Mouse (Mus musculus): Measurements from ENCODE around the gene Wdr95. TPM values are rescaled to one million over a fixed set of nuclear protein-coding genes. Genes with fewer than 3 reads are reported as not detected.

Wdr95 gene
- total and polyA plus RNA-seq, 3 experiments: not detected

GRCm38 (mm10) chr5:149506033-149506432 lies 22.4 kb upstream of the Wdr95 start:
- no peaks in the 10 kb centered on the region for H3K79me2 ChIP-seq (ENCODE audit: control insufficient read depth, insufficient read depth, low read length, poor library complexity)
- TF ChIP-seq ELF1 (IDR thresholded peaks at IDR 0.05; ENCODE audit: low read depth, low read length): no peak
- peak in 2 of 3 experiments; percentile 12; a peak in 1 of 6 replicates for TF ChIP-seq CTCF (IDR thresholded peaks at IDR 0.05 in 2 of 3, conservative IDR thresholded peaks at IDR 0.05 in 1 of 3; ENCODE audit: control insufficient read depth in 1 of 3, insufficient read depth in 1 of 3, low read depth in 2 of 3, low read length in 3 of 3, poor library complexity in 1 of 3, severe bottlenecking in 1 of 3)
- no peak for DNase-seq (ENCODE audit: low read depth, low spot score)
- no peaks in the 10 kb centered on the region; the same call in 1 of the 2 replicates for H3K9me3 ChIP-seq (replicated peaks; ENCODE audit: insufficient read depth, low read length)
- no peak overlapping the region for H3K27ac ChIP-seq (ENCODE audit: control insufficient read depth, low read depth, low read length)
- no peak overlapping the region for H3K9ac ChIP-seq (ENCODE audit: control insufficient read depth, low read depth, low read length, poor library complexity, severe bottlenecking)
- H3K4me1 ChIP-seq (ENCODE audit: control insufficient read depth in 1 of 2, insufficient read depth in 2 of 2, low read length in 2 of 2): no peaks in the 10 kb centered on the region
- no peaks in the 10 kb centered on the region for H3K36me3 ChIP-seq (ENCODE audit: control insufficient read depth in 1 of 2, insufficient read depth in 2 of 2, low read length in 2 of 2)
- H3K27me3 ChIP-seq (ENCODE audit: control insufficient read depth in 1 of 2, insufficient read depth in 2 of 2, low read length in 2 of 2): no peaks in the 10 kb centered on the region
- H3K4me3 ChIP-seq (ENCODE audit: control insufficient read depth in 1 of 2, insufficient read depth in 1 of 2, low read depth in 2 of 2, low read length in 2 of 2): no peak overlapping the region

GRCm38 (mm10) chr5:149508094-149509029 lies 20.1 kb upstream of the Wdr95 start:
- Histone ChIP-seq H3K27me3 (ENCODE audit: control insufficient read depth in 1 of 2, insufficient read depth in 2 of 2, low read length in 2 of 2) (no peaks in the 10 kb centered on the region), H3K27ac (ENCODE audit: control insufficient read depth, low read depth, low read length) (no peak overlapping the region), H3K9me3 (replicated peaks; ENCODE audit: insufficient read depth, low read length) (no peaks in the 10 kb centered on the region; the same call in 1 of the 2 replicates), H3K9ac (ENCODE audit: control insufficient read depth, low read depth, low read length, poor library complexity, severe bottlenecking) (no peak overlapping the region), H3K36me3 (ENCODE audit: control insufficient read depth in 1 of 2, insufficient read depth in 2 of 2, low read length in 2 of 2) (no peaks in the 10 kb centered on the region), H3K4me3 (ENCODE audit: control insufficient read depth in 1 of 2, insufficient read depth in 1 of 2, low read depth in 2 of 2, low read length in 2 of 2) (no peak overlapping the region), H3K79me2 (ENCODE audit: control insufficient read depth, insufficient read depth, low read length, poor library complexity) (no peaks in the 10 kb centered on the region), H3K4me1 (ENCODE audit: control insufficient read depth in 1 of 2, insufficient read depth in 2 of 2, low read length in 2 of 2) (no peaks in the 10 kb centered on the region)
- TF ChIP-seq CHD1 (IDR thresholded peaks at IDR 0.05; ENCODE audit: low read depth, low read length) (no peak), JUND (IDR thresholded peaks at IDR 0.05; ENCODE audit: low read depth, low read length) (no peak), E2F4 (IDR thresholded peaks at IDR 0.05; ENCODE audit: borderline replicate concordance, low read depth, low read length) (no peak), MAX (IDR thresholded peaks at IDR 0.05; ENCODE audit: low read length) (no peak), ZKSCAN1 (IDR thresholded peaks at IDR 0.05; ENCODE audit: low read depth, low read length) (no peak), EP300 (IDR thresholded peaks at IDR 0.05; ENCODE audit: low read depth in 1 of 2, low read length in 2 of 2) (no peak), MAZ (IDR thresholded peaks at IDR 0.05; ENCODE audit: low read depth, low read length) (no peak), MYC (IDR thresholded peaks at IDR 0.05; ENCODE audit: low read depth, low read length) (no peak), BHLHE40 (IDR thresholded peaks at IDR 0.05; ENCODE audit: borderline replicate concordance, low read depth, low read length) (no peak)
- DNase-seq (ENCODE audit: low read depth, low spot score): peak; percentile 41

GRCm38 (mm10) chr5:149510323-149510722 lies 18.2 kb upstream of the Wdr95 start:
- no peak for DNase-seq (ENCODE audit: low read depth, low spot score)
- Histone ChIP-seq H3K36me3 (ENCODE audit: control insufficient read depth in 1 of 2, insufficient read depth in 2 of 2, low read length in 2 of 2) (peaks cover 0 to 6% of the 10 kb centered on the region in 2 experiments; a peak in 2 of 4 replicates), H3K4me1 (ENCODE audit: control insufficient read depth in 1 of 2, insufficient read depth in 2 of 2, low read length in 2 of 2) (peaks cover 0 to under 1% of the 10 kb centered on the region in 2 experiments; a peak in 1 of 4 replicates), H3K9me3 (replicated peaks; ENCODE audit: insufficient read depth, low read length) (no peaks in the 10 kb centered on the region; the same call in 1 of the 2 replicates), H3K9ac (ENCODE audit: control insufficient read depth, low read depth, low read length, poor library complexity, severe bottlenecking) (no peak overlapping the region), H3K27me3 (ENCODE audit: control insufficient read depth in 1 of 2, insufficient read depth in 2 of 2, low read length in 2 of 2) (no peaks in the 10 kb centered on the region), H3K79me2 (ENCODE audit: control insufficient read depth, insufficient read depth, low read length, poor library complexity) (no peaks in the 10 kb centered on the region), H3K27ac (ENCODE audit: control insufficient read depth, low read depth, low read length) (no peak overlapping the region), H3K4me3 (ENCODE audit: control insufficient read depth in 1 of 2, insufficient read depth in 1 of 2, low read depth in 2 of 2, low read length in 2 of 2) (no peak overlapping the region)
- TF ChIP-seq ELF1 (IDR thresholded peaks at IDR 0.05; ENCODE audit: low read depth, low read length) (no peak), ZC3H11A (IDR thresholded peaks at IDR 0.05; ENCODE audit: low read depth, low read length) (no peak), TAL1 (IDR thresholded peaks at IDR 0.05; ENCODE audit: low read length) (no peak), ZKSCAN1 (IDR thresholded peaks at IDR 0.05; ENCODE audit: low read depth, low read length) (no peak), ZNF384 (IDR thresholded peaks at IDR 0.05; ENCODE audit: low read depth, low read length) (no peak), MEF2A (IDR thresholded peaks at IDR 0.05; ENCODE audit: extremely low read depth, insufficient replicate concordance, low read depth, low read length, poor library complexity, severe bottlenecking) (no peak), CHD2 (IDR thresholded peaks at IDR 0.05; ENCODE audit: low read length) (no peak)

Data from MEL (cell line).